Mouse (Mus musculus) thymus, postnatal 10 days (tissue): ENCODE measurements around the gene Cnfn.
A peak's percentile ranks its signal among the peaks of the same experiment; 100 is the strongest.

Experiments
- DNase-seq, 2 experiments: peaks; one replicate each; pipeline ENCODE4 v3.0.0; 2021; ENCODE audit warnings: low spot score in 2 of 2

Gene Cnfn

DNA sequence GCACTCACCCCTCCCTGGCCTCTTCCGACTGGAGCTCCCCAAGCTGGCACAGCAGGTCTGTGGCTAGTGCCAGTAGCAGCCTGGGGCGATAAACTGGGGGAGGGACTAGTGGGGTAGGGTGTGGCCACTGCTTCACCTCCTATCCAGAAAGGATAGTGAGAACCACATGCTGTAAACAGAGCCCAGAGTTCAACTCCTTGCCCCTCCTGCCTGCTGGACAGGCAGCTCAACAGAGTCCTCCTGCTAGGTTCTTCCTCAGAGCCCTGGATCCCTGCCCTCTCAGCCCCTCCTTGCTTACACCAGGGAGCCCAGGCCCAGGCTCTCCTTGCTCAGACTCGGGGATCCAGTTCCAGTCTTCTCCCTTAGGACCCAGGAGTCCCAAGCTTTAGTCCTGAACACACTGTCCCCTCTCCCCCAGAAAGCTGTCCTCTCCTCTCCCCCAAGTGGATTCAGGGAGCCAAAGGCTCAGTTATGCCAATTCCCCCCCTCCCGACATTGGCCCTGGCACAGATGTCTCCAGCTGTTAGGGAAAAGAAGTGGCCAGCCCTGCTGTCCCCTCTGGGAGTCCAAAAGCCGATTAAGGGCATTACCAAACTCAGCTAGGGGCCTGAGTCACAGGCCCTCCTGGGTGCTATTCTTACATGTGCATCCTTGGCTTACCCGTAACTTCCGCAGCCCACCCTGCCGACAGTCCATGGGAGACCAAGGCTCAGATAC is 20.7 kb upstream of the Cnfn start:
- DNase-seq: no peak

DNA sequence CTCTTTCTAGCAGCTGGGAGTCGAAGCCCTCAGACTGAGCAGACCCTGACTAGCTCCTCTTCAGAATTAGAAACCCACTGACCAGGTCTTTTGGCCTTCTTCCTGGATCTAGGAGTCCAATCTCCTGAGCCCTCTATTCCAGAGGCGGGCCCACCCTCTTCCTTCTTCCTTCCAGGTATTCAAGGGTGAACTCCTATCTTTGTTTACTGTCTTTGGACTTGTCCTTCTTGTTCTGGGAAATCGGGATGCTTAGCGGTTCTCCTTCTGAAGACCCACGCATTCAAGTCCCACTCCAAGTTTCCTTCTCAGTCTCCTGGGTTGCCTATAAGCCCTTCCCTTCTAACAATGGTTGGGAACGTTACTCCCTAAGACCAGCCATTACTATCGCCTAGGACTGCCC is 19.4 kb upstream of the Cnfn start:
- DNase-seq: no peak

DNA sequence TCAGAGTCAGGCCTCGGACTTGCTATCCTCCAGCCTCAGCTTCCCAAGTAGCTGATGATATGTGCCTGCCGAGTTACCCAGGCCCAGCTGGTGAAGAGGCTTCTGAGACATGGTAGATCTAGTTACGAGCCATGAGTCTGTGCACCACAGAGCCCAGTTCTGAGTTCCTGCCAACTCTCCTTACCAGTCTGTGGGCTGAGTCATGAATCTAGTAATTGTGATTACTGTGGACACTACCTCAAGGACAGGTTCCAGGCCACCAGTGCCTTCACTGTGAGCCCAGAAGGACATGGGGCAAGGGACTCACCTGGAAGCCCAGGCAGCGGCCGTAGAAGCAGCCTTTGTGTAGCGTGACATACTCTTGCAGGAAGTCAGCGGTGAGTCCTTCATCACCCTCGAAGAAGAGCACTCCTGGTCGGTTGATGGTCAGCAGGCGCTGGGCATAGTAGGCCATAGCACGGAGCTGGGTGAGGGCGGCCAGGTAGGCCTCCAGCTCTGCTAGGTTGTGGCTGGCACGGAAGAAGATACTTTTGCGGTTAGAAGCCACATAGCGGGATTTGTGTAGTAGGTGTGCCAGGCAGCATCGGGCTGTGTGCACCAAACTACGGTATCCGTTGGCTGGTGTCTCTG is 18.4 kb upstream of the Cnfn start:
- no peak for DNase-seq

DNA sequence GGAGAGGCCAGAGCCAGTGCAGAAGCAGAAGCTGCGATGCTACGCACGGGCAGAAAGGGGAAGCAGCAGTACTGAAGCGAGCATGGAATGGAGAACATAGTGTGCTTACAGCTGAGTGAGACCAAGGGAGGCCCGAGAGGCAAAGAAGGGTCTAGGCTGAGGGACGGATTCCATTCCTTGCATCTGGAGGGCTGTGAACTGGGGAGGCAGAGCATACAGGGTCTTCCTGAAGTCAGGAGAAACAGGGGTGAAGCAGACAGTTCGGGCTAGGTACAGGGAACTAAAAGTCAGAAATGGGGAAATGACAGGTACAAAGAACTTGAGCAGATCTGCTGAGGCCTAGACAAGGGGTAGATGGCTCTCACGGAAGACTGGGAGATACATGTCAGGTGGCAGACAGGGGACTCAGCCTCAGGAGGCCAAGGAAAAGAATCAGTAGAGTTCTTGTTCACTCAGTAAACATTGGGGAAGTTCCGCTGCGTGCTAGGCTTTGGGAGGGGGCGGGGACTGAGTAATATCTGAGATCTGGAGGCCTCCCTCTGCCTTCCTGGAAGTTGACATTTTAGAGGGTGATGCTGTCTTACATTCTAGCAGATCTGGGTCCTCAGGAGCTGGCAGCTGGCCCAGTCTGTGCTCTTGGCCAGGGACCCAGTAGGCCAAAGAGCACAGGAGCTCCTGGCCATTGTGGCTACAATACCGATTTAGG is 16.5 kb upstream of the Cnfn start:
- DNase-seq: no peak

DNA sequence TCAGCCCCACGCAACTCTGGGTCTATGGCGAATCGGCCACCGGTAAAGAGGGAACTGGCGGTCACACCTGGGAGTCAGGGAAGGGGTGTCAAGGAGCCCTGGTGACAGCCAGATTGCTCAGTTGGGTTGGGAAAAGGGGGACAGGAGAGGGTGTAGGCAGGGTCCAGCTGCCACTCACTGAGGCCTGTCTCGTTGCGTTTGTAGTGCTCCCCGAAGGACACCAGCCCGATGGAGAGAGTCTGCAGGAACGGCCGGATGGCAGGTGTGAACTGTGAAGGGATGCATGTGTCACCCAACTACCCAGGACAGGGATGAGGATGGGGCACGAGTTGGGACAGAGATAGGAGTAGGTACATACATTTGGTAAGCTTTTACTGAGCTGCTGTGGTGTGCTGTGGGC is 15.7 kb upstream of the Cnfn start:
- no peak for DNase-seq

DNA sequence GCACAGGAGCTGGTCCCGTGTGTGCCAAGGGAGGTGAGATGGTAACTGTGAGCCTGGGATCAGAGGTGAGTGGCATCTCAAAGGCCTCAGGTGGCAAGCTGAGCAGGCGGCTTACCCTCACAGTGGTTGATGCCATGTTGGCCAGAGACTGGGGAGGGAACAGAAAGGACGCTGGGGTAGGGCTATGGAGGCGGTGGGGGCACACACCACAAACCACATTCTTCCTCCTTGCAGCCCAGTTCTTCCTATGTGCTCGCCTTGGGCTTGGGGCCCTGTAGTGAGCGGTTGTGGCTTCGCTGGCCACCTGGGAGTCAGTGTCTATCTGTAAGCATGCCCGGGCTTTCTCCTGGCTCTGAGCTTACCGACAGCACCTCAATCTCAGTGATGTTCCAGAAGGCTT is 15.3 kb upstream of the Cnfn start:
- DNase-seq: no peak

DNA sequence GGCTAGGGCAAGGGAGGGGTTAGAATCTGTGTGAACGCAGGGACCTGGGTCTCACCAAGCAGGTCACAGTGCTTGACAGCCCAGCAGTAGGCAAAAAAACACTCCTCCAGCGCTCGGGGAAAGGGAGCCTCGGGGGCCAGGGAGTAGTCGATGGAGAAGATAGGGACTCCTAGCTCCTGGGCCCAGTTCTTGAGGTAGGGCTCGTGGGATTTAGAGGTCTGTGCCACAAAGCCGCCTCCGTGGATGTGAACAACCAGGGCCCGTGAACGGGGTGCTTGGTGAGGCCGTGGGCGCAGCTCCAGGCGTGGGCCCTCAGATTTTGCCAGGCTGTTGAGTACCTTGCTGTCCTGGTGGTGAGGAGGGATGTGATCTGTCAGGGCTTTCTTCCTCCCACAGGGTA is 14.8 kb upstream of the Cnfn start:
- no peak for DNase-seq

DNA sequence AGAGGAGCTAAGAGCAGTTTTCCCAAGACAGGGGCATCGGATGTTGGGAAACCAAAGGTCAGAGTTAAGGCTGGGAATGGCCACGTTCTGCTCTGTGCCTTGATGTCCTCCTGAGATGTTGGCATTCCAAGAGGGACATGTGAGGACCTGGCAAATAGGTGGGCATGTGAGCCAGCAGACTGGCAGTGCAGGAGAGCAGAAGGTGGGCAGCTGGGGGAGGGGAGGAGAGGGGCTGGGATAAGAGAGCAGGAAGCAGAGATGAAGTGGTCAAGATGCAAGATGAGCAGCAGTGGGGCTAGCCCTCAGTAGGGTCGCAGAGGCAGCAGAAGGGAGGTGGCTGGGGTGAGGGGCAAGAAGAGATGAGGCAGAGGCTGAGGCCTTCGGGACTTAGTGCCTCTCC is 14.4 kb upstream of the Cnfn start:
- no peak for DNase-seq

DNA sequence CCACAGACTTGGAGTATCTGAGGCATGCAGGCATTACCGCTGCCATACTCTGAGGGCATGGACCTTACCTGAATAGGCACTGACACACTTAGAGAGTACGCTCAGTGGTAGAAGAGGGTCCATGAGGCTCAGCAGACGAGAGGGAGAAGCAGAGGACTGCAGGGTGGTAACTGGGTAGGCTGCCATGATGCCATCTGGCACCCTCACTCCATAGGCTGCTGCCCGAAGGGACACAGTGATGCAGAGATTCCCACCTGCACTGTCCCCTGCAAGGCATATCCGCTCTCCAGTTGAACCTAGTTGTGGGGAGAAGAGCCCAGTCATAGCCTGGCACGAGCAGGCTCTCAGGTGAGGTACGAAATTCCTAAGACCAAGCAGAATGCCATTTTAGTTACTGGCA is 13.9 kb upstream of the Cnfn start:
- DNase-seq: no peak

DNA sequence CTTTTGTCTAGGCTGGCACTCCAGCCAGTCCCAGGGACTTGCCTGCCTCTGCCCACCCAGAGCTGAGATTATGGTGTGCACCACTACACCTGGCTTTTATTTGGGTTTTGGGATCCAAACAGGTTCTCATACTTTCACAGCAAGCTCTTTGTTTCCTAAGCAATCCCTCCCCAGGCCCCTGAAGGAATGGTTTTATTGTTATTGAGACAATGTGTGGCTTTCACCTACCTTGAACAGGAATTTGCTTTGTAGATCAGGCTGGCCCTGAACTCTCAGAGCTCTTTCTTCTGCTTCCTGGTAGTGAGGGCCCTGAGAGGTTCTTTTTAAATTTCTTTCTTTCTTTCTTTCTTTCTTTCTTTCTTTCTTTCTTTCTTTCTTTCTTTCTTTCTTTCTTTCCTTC is 13.0 kb upstream of the Cnfn start:
- DNase-seq: no peak

DNA sequence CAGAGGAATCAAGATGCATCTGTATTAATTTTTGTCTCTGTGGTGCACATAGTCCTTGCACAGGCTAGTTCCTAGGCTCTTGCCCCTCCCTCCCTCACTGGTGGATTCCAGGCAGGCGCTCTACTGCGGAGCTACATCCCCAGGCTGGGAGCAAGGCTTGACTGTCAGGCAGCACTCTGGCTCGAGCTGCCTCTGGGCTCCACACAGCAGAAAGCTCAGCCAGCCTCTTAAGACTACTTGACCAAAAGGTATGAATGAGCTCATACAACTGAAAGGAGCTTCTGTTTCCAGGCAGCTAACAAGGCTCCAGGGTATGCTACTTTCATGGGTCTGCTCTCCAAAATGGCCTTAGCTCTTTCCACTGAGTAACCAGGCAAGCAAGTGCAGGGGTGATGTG is 11.8 kb upstream of the Cnfn start:
- no peak for DNase-seq

DNA sequence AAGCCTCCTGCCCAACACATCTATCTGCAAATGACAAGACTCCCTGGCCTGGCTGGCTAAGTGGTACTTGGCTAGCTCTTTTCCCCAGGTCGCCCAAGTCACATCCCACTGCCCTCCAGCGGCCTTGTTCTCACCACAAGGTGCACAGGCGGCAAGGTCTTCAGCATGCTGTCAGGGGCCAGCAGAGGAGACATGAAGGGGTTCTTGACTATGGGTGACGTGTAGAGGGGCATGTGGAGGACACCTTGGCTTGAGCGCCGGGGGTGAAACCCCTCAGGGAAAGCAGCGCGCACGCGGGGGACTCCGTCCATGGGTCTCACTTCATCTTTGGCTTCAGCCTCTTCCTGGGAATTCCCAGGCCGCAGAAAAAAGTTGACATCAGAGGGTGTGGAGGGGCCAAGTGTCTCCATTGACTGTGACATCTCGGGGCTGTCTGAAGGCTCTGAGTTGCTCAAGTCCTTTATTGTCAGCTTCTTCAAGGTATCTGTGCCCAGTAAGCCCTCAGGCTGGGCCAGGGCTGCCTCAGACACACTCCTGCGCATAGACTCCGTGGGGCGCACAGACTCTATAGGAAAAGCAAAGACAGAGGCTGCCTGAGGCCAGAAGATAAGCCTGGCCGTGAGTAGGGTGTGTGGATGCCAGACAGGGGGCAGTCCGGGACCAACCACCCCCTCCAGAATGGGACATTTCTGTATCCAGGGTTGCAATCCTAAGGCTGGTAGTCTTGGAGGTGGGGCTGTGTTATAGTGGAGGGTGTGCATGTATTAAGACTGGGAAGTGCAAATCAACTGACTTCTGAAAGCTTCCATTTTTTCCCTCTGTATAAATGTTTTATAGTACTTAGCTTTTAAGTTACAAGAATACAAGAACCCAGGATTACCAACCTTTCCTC is 11.1 kb upstream of the Cnfn start:
- DNase-seq: peak; percentile 17 to 26

DNA sequence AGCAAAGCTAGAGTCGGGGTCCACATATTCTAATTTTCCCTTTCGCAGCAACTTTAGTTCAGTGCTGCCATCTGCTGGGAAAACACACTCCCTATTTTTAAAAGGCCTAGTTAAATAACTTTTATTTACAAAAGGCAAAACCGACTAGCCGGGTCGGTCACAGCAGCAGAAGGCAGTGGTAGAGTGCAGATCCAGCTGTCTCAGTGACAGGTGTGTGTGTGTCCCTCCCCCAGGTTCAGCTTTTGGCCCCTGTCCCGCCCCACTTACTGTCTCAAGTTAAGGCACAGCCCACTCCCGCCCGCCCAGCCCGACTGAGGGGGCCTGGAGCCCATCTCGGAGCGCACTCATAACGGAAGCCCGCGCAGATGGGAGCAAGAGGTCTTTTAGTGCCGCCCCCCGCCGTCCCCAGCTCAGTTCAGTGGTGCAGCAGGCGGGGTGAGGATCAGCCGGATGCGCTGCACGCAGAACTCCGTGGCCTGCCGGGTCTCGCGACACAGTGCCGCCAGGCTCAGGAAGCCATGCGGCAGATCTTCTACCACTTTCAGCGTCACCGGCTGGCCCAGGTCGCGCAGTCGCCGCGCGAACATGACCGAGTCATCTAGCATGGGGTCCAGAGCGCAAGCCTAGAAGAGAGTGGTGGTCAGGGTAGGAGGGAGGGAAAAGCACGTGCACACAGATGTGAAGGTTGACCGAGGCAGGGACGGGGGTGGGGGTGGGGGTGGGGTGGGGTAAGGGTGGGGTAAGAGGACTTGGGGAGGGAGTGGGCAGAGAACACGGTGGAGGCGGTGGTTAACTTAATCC is 10.2 kb upstream of the Cnfn start:
- peak; percentile 84 to 86 for DNase-seq

DNA sequence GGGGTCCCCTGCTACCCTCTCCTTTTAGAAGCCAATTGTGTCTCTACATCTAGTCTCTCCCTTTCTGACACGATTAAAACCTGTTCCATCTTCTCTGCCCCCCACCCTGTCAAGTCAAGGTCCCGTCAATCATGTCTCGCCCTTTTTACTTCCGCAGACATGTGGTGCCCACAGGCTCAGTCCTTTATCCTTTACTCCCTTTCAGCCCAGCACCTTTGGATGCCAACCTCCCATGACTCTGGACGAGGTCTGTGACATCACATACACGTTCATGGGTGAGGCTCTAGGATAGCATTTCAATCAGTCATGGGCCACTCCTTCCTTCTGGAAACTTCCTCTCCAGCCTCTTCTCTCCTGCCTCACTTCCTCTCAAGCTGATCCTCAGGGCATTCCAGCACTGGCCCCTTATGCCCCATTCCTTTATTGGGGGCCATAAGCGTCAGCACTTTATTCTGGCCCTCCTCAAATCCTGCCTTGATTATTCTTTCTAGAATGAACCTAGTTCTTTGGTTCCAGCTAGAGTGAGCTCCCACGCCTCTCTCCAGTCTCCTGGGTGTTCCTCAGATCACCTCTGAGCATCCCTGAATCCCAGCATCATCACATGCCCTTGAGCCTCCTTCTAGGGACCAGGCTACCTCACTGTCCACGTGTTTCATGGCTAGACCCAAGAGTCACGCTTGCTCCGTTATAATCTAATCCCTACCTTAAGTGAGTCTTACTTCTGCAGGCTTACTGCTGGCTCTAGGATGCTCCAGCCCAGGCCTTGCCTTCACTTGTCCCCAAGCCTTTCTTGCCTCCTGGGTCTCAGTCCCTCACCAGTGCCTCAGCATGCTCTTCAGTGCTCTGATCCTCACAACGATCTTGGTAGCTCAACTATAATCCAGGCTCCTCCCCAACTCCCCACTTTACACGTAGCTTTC is 8.9 kb upstream of the Cnfn start:
- no peak for DNase-seq

DNA sequence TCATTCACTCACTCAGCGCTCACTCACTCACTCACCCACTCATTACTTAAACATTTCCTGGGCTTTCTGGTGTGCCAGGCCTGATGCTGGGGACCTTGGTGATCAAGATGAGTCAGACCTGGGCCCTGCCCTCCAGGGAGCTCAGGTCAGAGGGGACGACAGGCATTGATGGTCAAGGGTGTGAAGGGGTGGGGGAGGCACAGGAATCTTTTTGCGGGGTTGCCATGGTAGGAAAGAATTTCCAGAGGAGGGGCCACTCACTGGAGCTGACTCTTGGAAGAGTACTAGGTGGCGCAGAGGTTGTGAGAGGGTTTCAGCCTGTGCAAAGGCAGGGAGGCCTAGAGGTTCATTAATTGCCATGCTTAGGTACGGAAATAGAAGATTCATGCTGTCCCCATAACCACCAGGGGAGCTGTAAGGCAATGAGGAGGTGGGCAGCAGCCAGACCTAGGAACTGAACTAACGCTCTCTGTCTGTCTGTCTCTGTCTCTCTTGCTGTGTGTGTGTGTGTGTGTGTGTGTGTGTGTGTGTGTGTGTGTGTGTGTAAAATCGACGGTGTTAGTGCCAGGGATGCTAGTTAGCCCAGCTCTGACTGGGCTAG is 7.7 kb upstream of the Cnfn start:
- no peak for DNase-seq

DNA sequence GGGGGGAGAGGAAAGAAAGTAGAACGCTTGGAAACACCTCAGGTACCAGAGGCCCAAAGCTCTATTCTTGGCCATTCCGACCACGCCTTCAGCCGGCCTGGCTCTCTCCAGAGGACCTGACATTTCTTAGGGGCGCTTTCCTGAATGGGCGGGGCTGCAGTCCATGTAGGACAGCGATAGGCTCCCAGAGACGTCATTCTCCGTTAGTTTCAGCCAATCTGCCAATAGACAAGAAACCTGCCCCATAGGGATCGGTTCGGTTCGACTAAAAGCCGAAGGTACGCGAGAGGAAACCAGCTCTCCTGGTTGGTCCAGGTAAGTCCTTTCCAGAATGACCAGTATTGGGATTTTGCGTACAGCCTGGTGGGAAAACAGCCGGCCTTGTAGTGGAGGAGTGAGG is 7.0 kb upstream of the Cnfn start:
- no peak for DNase-seq

DNA sequence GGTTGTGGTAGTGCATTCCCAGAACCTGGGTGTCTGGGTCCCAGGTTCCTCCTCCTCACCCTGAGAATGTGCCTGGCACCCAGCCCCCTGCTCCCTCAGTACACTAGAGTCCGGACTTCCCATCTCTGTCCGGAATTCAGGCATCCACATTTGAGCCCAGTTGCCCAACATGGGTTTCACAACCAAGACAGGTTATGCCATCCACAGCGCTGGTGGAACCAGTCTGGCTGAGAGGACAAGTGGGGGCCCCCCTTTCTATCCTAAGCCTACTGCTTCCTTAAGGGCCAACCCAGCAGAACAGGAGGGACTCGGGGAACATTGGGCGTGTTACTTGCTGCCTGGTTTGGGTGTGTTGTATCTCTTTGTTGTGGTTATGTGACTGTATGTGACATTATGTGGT is 2.9 kb upstream of the Cnfn start:
- DNase-seq: no peak

DNA sequence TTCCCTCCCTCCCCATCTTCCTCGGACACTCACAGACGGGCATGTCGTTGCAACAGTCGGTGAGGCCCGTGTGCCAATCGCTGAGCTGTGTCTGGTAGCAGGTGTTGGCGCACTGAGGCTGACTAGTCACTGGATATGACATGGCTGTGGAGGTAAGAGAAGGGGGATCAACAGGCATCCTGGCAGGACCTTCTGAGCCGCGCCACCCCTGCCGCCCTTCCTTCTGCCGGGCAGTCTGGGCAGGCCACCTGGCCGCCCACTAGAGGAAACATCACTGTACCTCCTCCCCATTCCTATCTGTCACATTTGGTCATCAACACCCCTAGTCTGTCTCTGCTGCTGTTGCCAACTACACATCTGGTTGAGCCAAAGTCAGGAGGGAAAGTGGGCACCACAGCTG is 1.2 kb downstream of the Cnfn start:
- DNase-seq: no peak

DNA sequence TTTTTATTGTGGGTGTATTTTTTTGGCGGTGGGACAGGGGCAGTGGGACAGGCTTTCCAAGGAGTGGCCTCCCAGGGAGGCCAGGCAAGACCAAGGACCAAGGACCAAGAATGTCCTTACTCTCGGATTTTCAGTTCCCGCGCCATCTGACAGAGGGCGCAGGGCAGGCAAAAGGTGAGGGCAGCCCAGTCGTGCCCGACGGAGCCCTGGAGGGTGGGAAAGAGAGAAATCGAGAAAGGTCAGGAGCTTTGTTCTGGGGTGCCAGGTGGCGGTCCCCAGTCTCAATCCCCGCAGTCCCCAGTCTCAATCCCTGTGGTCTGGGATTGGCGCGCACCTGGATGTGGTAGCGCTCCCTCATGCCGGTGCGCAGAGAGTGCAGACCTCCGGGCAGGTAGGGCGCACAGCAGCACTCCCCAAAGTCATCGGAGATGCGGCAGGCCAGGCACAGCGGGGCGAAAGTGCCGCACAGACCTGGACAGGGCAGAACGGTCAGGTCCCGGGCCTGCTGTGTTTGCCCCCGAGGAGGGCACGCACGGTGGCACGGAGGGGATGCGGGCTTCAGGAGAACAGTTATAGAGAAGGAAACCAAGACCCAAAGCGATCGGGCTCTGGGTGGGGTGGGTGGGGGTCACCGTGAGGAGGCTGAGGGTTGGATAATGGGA is 1.8 kb downstream of the Cnfn start:
- no peak for DNase-seq
